Comparison of ENCODE assay signal across 8 mouse cellular contexts in genomic region chr6:114781415-114782240, GRCm38 (mm10).
DNase-seq lines count a peak whose midpoint lies in the region; ATAC-seq lines count a peak whose summit lies in the region.

No protein-coding gene starts in this region.

- no peak overlapping the region for H3K9ac ChIP-seq in kidney, embryonic 14.5 days (ENCODE audit: low read depth, low read length)
- H3K9ac ChIP-seq in stomach, embryonic 14.5 days (replicated peaks; ENCODE audit: low read depth, low read length), result no peak overlapping the region

- no peaks in the 10 kb centered on the region for H3K36me3 ChIP-seq in kidney, embryonic 14.5 days (ENCODE audit: control insufficient read depth, insufficient read depth, low read length)
- no peaks in the 10 kb centered on the region for H3K36me3 ChIP-seq in stomach, embryonic 14.5 days (ENCODE audit: control insufficient read depth, insufficient read depth, low read length)

- H3K4me1 ChIP-seq in brown adipose tissue, adult 24 weeks (ENCODE audit: control insufficient read depth, insufficient read depth, insufficient read length, low read length), result peaks cover 34% of the 10 kb centered on the region
- peaks cover 29% of the 10 kb centered on the region for H3K4me1 ChIP-seq in kidney, embryonic 14.5 days (ENCODE audit: control insufficient read depth, insufficient read depth, low read length)
- H3K4me1 ChIP-seq in stomach, embryonic 14.5 days (ENCODE audit: control insufficient read depth, insufficient read depth, low read length), result peaks cover 29% of the 10 kb centered on the region

- DNase-seq in retina, adult 2 months (ENCODE audit: low read depth, low spot score), result peak; percentile 3
- DNase-seq in retina, embryonic 14.5 days (ENCODE audit: low spot score), result no peak
- DNase-seq in heart, adult 9 months (ENCODE audit: low spot score in 2 of 2), result peak; percentile 67 to 86
- peak; percentile 84 for DNase-seq in lung, postnatal 14 days

- no peak overlapping the region for H3K4me3 ChIP-seq in brown adipose tissue, adult 24 weeks (ENCODE audit: insufficient read depth, low read depth, low read length)
- no peak overlapping the region for H3K4me3 ChIP-seq in kidney, embryonic 14.5 days (ENCODE audit: low read length)
- H3K4me3 ChIP-seq in stomach, embryonic 14.5 days (ENCODE audit: low read depth, low read length), result no peak overlapping the region

- H3K27me3 ChIP-seq in kidney, embryonic 14.5 days (ENCODE audit: control insufficient read depth, insufficient read depth, low read length), result no peaks in the 10 kb centered on the region
- no peaks in the 10 kb centered on the region for H3K27me3 ChIP-seq in stomach, embryonic 14.5 days (ENCODE audit: control insufficient read depth, insufficient read depth, low read length)

- peak; percentile 54; the same call in 1 of the 2 replicates for ATAC-seq in kidney, embryonic 14.5 days (ENCODE audit: low FRiP score, low TSS enrichment)
- no peak; the same call in 1 of the 2 replicates for ATAC-seq in stomach, embryonic 14.5 days (ENCODE audit: insufficient number of reproducible peaks, insufficient read depth, low FRiP score, low read depth)
- no peak for ATAC-seq in cerebellum, adult (ENCODE audit: insufficient number of reproducible peaks, low FRiP score, low TSS enrichment)

- peak overlapping the region; percentile 82 for H3K27ac ChIP-seq in brown adipose tissue, adult 24 weeks (replicated peaks; ENCODE audit: low read depth, low read length)
- peak overlapping the region; percentile 0; the same call in 1 of the 2 replicates for H3K27ac ChIP-seq in kidney, embryonic 14.5 days (ENCODE audit: low read depth, low read length)
- H3K27ac ChIP-seq in stomach, embryonic 14.5 days (ENCODE audit: low read length), result peak overlapping the region; percentile 39; the same call in 1 of the 2 replicates

- no peaks in the 10 kb centered on the region for H3K9me3 ChIP-seq in kidney, embryonic 14.5 days (ENCODE audit: control insufficient read depth, low read length)
- H3K9me3 ChIP-seq in stomach, embryonic 14.5 days (ENCODE audit: control insufficient read depth, low read depth, low read length), result no peaks in the 10 kb centered on the region

- WGBS in kidney, embryonic 14.5 days, result 32% methylated on average over 11 of the region's 11 CpGs
- 28% methylated on average over 11 of the region's 11 CpGs for WGBS in stomach, embryonic 14.5 days

- no peak overlapping the region for H3K4me2 ChIP-seq in kidney, embryonic 14.5 days (replicated peaks; ENCODE audit: low read depth, low read length)
- H3K4me2 ChIP-seq in stomach, embryonic 14.5 days (replicated peaks; ENCODE audit: low read depth, low read length), result no peak overlapping the region

Comparison
In these comparisons a context has a peak if more than half of its experiments do, and no peak if none do; other contexts are left out.
1. H3K27ac ChIP-seq: peak in every context shown above with its lines; median percentile 82 in brown adipose tissue, adult 24 weeks; 39 in stomach, embryonic 14.5 days; 0 in kidney, embryonic 14.5 days.